Mouse (Mus musculus): ENCODE results near the gene Tmem179b. TPM values are rescaled to one million over a fixed set of nuclear protein-coding genes. Genes with fewer than 3 reads are reported as not detected.

The Tmem179b gene
- polyA plus RNA-seq, 1 experiment: 29.0 TPM

DNA sequence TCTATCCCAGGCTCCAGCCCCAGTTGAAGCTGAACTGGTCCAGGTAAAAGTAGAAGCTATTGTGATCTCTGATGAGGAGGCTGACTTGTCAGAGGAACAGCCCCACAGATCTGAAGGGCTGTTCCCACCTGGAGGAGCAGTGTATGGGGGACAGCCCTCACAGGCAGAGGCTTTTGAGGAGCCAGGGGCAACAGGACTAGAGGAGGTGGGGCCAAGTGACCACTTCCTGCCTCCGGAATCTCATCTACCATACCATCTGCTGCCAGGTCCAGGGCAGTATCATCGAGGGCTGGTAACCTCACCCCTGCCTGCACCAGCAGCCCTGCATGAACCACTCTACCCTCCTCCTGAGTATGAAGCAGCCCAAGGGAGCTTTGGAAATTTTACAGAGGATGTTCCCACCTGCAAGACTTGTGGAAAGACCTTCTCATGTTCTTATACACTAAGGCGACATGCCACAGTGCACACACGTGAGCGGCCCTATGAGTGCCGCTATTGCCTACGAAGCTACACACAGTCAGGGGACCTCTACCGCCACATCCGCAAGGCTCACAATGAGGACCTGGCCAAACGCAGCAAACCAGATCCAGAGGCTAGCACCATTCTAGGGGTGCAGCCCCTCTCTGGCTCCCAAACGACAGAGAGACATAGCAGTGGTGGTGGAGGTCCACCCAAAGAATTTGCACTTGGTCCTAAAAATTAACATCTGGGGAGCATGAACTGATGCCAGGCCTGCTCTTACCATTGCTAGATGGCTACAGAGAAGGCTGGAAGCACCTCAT is 29.8 kb upstream of the Tmem179b start:
- H3K27me3 ChIP-seq (ENCODE audit: control insufficient read depth, insufficient read depth, low read length, poor library complexity, severe bottlenecking): no peaks in the 10 kb centered on the region

DNA sequence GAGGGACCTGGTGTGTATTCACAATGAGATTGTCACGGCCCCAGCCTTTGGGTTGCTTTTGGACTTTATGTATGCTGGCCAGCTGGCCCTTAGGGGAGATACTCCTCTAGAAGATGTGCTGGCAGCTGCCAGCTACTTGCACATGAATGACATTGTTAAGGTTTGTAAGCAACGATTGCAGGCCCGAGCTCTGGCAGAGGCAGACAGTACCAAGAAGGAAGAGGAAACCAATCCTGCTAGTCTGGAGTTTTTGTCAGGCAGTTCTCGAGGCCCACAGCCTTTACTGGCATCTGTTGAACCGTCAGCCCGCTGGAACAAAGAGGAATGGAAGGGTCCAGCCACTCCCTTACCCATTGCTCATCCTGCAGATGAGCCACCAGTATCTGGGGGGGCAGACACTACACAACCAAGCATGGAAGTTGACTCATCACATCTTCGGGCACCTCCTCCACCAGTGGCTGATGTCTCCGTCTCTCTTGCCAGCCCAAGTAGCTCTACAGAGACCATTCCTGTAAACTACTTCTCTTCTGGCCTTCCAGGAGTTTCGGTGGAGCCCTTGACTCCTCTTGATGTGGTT is 29.0 kb upstream of the Tmem179b start:
- Histone ChIP-seq H3K9me3 (replicated peaks; ENCODE audit: control insufficient read depth, insufficient read depth, low read length, poor library complexity, severe bottlenecking) (no peaks in the 10 kb centered on the region), H3K9ac (ENCODE audit: low read depth, poor library complexity, severe bottlenecking) (no peak overlapping the region; the same call in 1 of the 2 replicates), H3K4me3 (ENCODE audit: low read depth, low read length) (peak overlapping the region; percentile 22), H3K4me1 (ENCODE audit: control insufficient read depth, insufficient read depth, low read length) (no peaks in the 10 kb centered on the region), H3K27ac (ENCODE audit: insufficient read depth, low read length) (peak overlapping the region; percentile 12; the same call in 1 of the 2 replicates), H3K36me3 (ENCODE audit: control insufficient read depth, insufficient read depth, low read length, poor library complexity, severe bottlenecking) (peaks cover 12% of the 10 kb centered on the region), H3K27me3 (ENCODE audit: control insufficient read depth, insufficient read depth, low read length, poor library complexity, severe bottlenecking) (no peaks in the 10 kb centered on the region)
- TF ChIP-seq POLR2A (IDR thresholded peaks at IDR 0.05; ENCODE audit: insufficient read depth, low read length): no peak
- TF ChIP-seq CTCF (IDR thresholded peaks at IDR 0.05; ENCODE audit: low read depth, low read length): no peak
- no peak for TF ChIP-seq EP300 (IDR thresholded peaks at IDR 0.05; ENCODE audit: insufficient read depth, low read depth, low read length)

More for the DNA sequence above, 29.8 kb upstream of the Tmem179b start:
- TF ChIP-seq CTCF (IDR thresholded peaks at IDR 0.05; ENCODE audit: low read depth, low read length): no peak
- no peak for TF ChIP-seq POLR2A (IDR thresholded peaks at IDR 0.05; ENCODE audit: insufficient read depth, low read length)
- no peak for TF ChIP-seq EP300 (IDR thresholded peaks at IDR 0.05; ENCODE audit: insufficient read depth, low read depth, low read length)
- H3K4me3 ChIP-seq (ENCODE audit: low read depth, low read length): no peak overlapping the region
- no peak overlapping the region for H3K9ac ChIP-seq (ENCODE audit: low read depth, poor library complexity, severe bottlenecking)
- no peaks in the 10 kb centered on the region for H3K9me3 ChIP-seq (replicated peaks; ENCODE audit: control insufficient read depth, insufficient read depth, low read length, poor library complexity, severe bottlenecking)
- H3K27ac ChIP-seq (ENCODE audit: insufficient read depth, low read length): no peak overlapping the region
- no peaks in the 10 kb centered on the region for H3K4me1 ChIP-seq (ENCODE audit: control insufficient read depth, insufficient read depth, low read length)
- H3K36me3 ChIP-seq (ENCODE audit: control insufficient read depth, insufficient read depth, low read length, poor library complexity, severe bottlenecking): peaks cover 16% of the 10 kb centered on the region

DNA sequence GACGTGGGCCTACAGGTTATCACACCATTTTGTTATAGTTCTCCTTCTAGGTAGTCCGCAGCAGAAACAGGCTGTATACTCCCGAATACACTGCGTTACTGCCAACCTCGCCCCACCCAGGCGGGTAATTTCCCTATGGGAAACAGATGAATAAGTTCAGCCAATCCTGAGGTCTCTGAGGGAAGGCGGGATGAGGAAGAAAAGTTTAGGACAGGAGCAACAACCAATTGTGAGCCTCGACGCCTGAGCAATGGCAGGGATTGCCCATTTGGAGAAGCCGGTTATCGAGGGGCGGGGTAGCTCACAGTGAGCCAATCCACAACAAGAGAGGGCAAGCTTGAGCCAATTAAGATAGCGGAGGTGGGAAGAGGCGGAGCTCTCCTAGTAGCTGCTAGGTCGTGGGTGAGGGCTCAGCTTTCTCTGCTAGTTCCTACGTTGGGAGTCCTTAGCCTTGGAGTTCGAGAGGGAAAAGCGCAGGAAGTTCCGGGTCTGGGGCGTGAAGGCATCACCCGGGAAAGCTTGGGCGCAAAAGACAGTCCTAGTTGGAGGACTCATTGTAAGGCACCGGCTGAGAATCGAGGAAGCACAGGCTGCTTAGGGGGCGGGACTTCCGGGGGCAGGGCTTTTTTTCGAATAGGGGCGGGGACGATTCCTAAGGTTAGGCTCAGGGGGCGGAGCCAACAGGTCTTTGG is 28.0 kb upstream of the Tmem179b start, which contains the start of gene Zbtb3:
TSS of gene Zbtb3 (plus strand) at position 426 of the 692 bp plus-strand sequence.
- TF ChIP-seq EP300 (IDR thresholded peaks at IDR 0.05; ENCODE audit: insufficient read depth, low read depth, low read length) (no peak), POLR2A (IDR thresholded peaks at IDR 0.05; ENCODE audit: insufficient read depth, low read length) (peak; percentile 72), CTCF (IDR thresholded peaks at IDR 0.05; ENCODE audit: low read depth, low read length) (no peak)
- no peaks in the 10 kb centered on the region for H3K27me3 ChIP-seq (ENCODE audit: control insufficient read depth, insufficient read depth, low read length, poor library complexity, severe bottlenecking)
- peak within 1 kb of the TSS; percentile 91 for H3K4me3 ChIP-seq (ENCODE audit: low read depth, low read length)
- H3K27ac ChIP-seq (ENCODE audit: insufficient read depth, low read length): peak within 1 kb of the TSS; percentile 75
- H3K9ac ChIP-seq (ENCODE audit: low read depth, poor library complexity, severe bottlenecking): peak within 1 kb of the TSS; percentile 73
- no peaks in the 10 kb centered on the region for H3K4me1 ChIP-seq (ENCODE audit: control insufficient read depth, insufficient read depth, low read length)
- H3K9me3 ChIP-seq (replicated peaks; ENCODE audit: control insufficient read depth, insufficient read depth, low read length, poor library complexity, severe bottlenecking): no peaks in the 10 kb centered on the region
- peaks cover 8% of the 10 kb centered on the region; the same call in 1 of the 2 replicates for H3K36me3 ChIP-seq (ENCODE audit: control insufficient read depth, insufficient read depth, low read length, poor library complexity, severe bottlenecking)

DNA sequence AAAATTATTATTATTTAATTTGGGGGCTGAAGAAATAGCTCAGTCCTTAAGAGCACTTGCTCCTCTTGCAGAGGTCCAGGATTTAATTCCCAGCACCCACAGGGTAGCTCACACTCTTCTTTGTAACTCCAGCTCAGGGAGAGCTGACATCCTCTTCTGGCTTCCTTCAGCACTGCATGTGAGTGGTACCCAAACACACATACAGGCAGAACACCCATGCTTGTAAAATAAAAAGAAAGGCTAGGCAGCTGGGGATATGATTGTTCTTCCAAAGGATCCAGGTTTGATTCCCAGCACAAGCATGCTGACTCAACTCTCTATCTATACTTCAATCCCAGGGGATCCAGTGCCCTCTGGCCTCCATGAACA is 24.7 kb upstream of the Tmem179b start:
- no peaks in the 10 kb centered on the region for H3K4me1 ChIP-seq (ENCODE audit: control insufficient read depth, insufficient read depth, low read length)
- H3K4me3 ChIP-seq (ENCODE audit: low read depth, low read length): no peak overlapping the region
- TF ChIP-seq CTCF (IDR thresholded peaks at IDR 0.05; ENCODE audit: low read depth, low read length) (no peak), EP300 (IDR thresholded peaks at IDR 0.05; ENCODE audit: insufficient read depth, low read depth, low read length) (no peak), POLR2A (IDR thresholded peaks at IDR 0.05; ENCODE audit: insufficient read depth, low read length) (no peak)
- H3K36me3 ChIP-seq (ENCODE audit: control insufficient read depth, insufficient read depth, low read length, poor library complexity, severe bottlenecking): peaks cover 19% of the 10 kb centered on the region
- peak overlapping the region; percentile 71; the same call in 1 of the 2 replicates for H3K9ac ChIP-seq (ENCODE audit: low read depth, poor library complexity, severe bottlenecking)
- H3K27me3 ChIP-seq (ENCODE audit: control insufficient read depth, insufficient read depth, low read length, poor library complexity, severe bottlenecking): no peaks in the 10 kb centered on the region
- H3K27ac ChIP-seq (ENCODE audit: insufficient read depth, low read length): no peak overlapping the region
- H3K9me3 ChIP-seq (replicated peaks; ENCODE audit: control insufficient read depth, insufficient read depth, low read length, poor library complexity, severe bottlenecking): no peaks in the 10 kb centered on the region

DNA sequence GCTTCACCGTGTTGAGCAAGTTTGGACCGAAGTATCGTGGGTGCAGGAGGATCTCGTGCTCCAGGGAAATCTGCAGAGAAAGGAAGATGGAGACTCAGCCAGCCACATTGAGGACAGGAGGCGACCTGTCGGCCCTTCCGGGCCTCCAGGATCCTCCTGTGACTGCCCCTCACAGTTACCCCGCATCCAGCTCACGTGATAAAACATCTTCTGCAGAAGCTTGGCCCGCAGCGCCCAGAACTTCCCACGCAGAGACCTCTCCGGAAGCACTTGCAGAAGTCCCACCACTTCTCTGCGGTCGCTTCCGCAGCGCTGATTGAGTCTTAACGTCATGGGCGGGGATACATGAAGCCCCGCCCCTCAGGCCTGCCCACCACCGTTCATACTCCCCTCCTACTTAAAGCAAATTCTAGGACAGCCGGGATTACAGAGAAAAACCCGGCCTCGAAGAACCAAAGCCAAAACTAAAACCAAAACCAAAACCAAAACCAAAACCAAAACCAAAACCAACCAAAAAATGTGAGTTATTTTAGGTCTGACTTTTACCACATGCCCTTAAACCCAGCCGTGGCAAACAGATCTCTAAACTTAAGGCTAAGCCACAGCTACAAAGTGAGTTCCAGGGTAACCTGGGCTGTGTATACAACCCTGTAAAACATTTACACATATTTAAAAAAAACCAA is 24.1 kb upstream of the Tmem179b start, which contains the start of gene Polr2g:
TSS of gene Polr2g (minus strand) at position 314 of the 683 bp plus-strand sequence.
- H3K4me3 ChIP-seq (ENCODE audit: low read depth, low read length): peak within 1 kb of the TSS; percentile 95
- TF ChIP-seq POLR2A (IDR thresholded peaks at IDR 0.05; ENCODE audit: insufficient read depth, low read length): peak; percentile 91
- TF ChIP-seq EP300 (IDR thresholded peaks at IDR 0.05; ENCODE audit: insufficient read depth, low read depth, low read length): no peak
- H3K27me3 ChIP-seq (ENCODE audit: control insufficient read depth, insufficient read depth, low read length, poor library complexity, severe bottlenecking): no peaks in the 10 kb centered on the region
- no peak within 1 kb of the TSS for H3K27ac ChIP-seq (ENCODE audit: insufficient read depth, low read length)
- H3K9ac ChIP-seq (ENCODE audit: low read depth, poor library complexity, severe bottlenecking): peak within 1 kb of the TSS; percentile 71
- H3K9me3 ChIP-seq (replicated peaks; ENCODE audit: control insufficient read depth, insufficient read depth, low read length, poor library complexity, severe bottlenecking): no peaks in the 10 kb centered on the region
- H3K36me3 ChIP-seq (ENCODE audit: control insufficient read depth, insufficient read depth, low read length, poor library complexity, severe bottlenecking): peaks cover 23% of the 10 kb centered on the region
- H3K4me1 ChIP-seq (ENCODE audit: control insufficient read depth, insufficient read depth, low read length): no peaks in the 10 kb centered on the region

Measured in ES-Bruce4 (cell line).